Comparison of ENCODE assay signal across 8 mouse cellular contexts in genomic region chr17:52600882-52601371, GRCm38 (mm10). TPM values are rescaled to one million over a fixed set of nuclear protein-coding genes. Genes with fewer than 3 reads are reported as not detected.
DNase-seq lines count a peak whose midpoint lies in the region; ATAC-seq and TF ChIP-seq lines count a peak whose summit lies in the region.

No protein-coding gene starts in this region.

- H3K27ac ChIP-seq in embryonic fibroblast, embryonic 13.5 days (ENCODE audit: insufficient read depth, low read length): no peak overlapping the region
- no peak overlapping the region for H3K27ac ChIP-seq in liver, embryonic 13.5 days

- no peak for TF ChIP-seq POLR2A in embryonic fibroblast, embryonic 13.5 days (IDR thresholded peaks at IDR 0.05; ENCODE audit: low read depth, low read length)

- TF ChIP-seq CTCF in embryonic fibroblast, embryonic 13.5 days (IDR thresholded peaks at IDR 0.05; ENCODE audit: borderline replicate concordance, insufficient read depth, low read length): no peak

- H3K36me3 ChIP-seq in liver, embryonic 13.5 days: no peaks in the 10 kb centered on the region

- ATAC-seq in liver, embryonic 13.5 days (ENCODE audit: low read depth): peak; percentile 36; the same call in 1 of the 2 replicates

- no peak overlapping the region for H3K9ac ChIP-seq in liver, embryonic 13.5 days

- H3K9me3 ChIP-seq in liver, embryonic 13.5 days (replicated peaks): no peaks in the 10 kb centered on the region

- peaks cover 40% of the 10 kb centered on the region for H3K27me3 ChIP-seq in liver, embryonic 13.5 days

- intact Hi-C loops in heart, postnatal 14 days (cut with DNase I): no loop called here

- H3K4me3 ChIP-seq in embryonic fibroblast, embryonic 13.5 days (ENCODE audit: insufficient read depth, low read length): peak overlapping the region; percentile 25
- H3K4me3 ChIP-seq in liver, embryonic 13.5 days (replicated peaks): peak overlapping the region; percentile 32

- WGBS in large intestine, adult 2 months: 1% methylated on average over 22 of the region's 22 CpGs
- 2% methylated on average over 22 of the region's 22 CpGs for WGBS in liver, embryonic 13.5 days (ENCODE audit: insufficient replicate concordance)

- H3K4me2 ChIP-seq in liver, embryonic 13.5 days: peak overlapping the region; percentile 55

- H3K4me1 ChIP-seq in embryonic fibroblast, embryonic 13.5 days (ENCODE audit: control insufficient read depth, insufficient read depth, low read length): no peaks in the 10 kb centered on the region
- 0 out of 2 replicates have a peak, but pooled peaks cover 3% of the 10 kb centered on the region for H3K4me1 ChIP-seq in liver, embryonic 13.5 days (replicated peaks)

- DNase-seq in B cell, adult 2 months: peak; percentile 7 to 8
- DNase-seq in adrenal gland, postnatal 10 days: peak; percentile 44
- DNase-seq in heart, postnatal 14 days: peak; percentile 9 to 17
- DNase-seq in large intestine, adult 2 months (ENCODE audit: low read depth, low spot score): peak; percentile 19
- DNase-seq in liver, embryonic 13.5 days: no peak
- DNase-seq in neural tube, embryonic 10.5 days (ENCODE audit: extremely low spot score, low spot score): peak; percentile 77
- peak; percentile 38 to 43 for DNase-seq in thymus, postnatal 10 days (ENCODE audit: low spot score in 2 of 2)

RNA-seq across cellular contexts. Expression of gene Kcnh8, which starts 1.6 kb away (rescaled TPM):
- total RNA-seq in adrenal gland, postnatal 10 days (2021): under 1 TPM; 0.27 to 0.61 TPM
- not detected in 2 replicates for polyA plus RNA-seq in embryonic fibroblast, embryonic 13.5 days (2011; ENCODE audit: insufficient read length, low read depth, missing spikeins)
- total RNA-seq in heart, postnatal 14 days (2021): under 1 TPM in 1 of 2 experiments, not detected in 1; 0.05 TPM
- 0.21 and 0.27 TPM in 2 replicates for polyA plus RNA-seq in large intestine, adult 2 months (2012; rRNA removed)
- polyA plus RNA-seq in liver, embryonic 13.5 days (2015; fragmentation: Nextera tagmentation; extraction: Ambion mirVana): not detected in 2 replicates
